Mouse (Mus musculus): ENCODE measurements at regions not wholly inside any gene's neighbourhood (a gene's known extent, or its start where the extent isn't known, plus 50 kb on each side); places are given as distances from the start of the nearest gene placed in this dataset.

- no peak for ATAC-seq (ENCODE audit: insufficient read depth, low FRiP score, low TSS enrichment)
- Histone ChIP-seq H3K4me1 (ENCODE audit: control insufficient read depth, insufficient read depth, low read length) (peaks cover 8% of the 10 kb centered on the region; the same call in 1 of the 2 replicates), H3K27me3 (ENCODE audit: control insufficient read depth, insufficient read depth, low read length) (no peaks in the 10 kb centered on the region), H3K4me3 (ENCODE audit: low read depth, low read length) (no peak overlapping the region), H3K27ac (ENCODE audit: low read depth, low read length) (no peak overlapping the region), H3K9me3 (ENCODE audit: control insufficient read depth, low read length) (no peaks in the 10 kb centered on the region), H3K36me3 (ENCODE audit: control insufficient read depth, insufficient read depth, low read length) (no peaks in the 10 kb centered on the region), H3K4me2 (ENCODE audit: low read depth) (no peak overlapping the region), H3K9ac (ENCODE audit: low read length) (no peak overlapping the region)
- no peak for DNase-seq (ENCODE audit: low spot score)
- WGBS = 88% methylated on average over 3 of the region's 3 CpGs
Measured at GRCm38 (mm10) chr12:25269878-25270277, 172.9 kb upstream of the Id2 start.

- H3K9ac ChIP-seq (ENCODE audit: low read length) = no peak overlapping the region
- H3K36me3 ChIP-seq (ENCODE audit: control insufficient read depth, insufficient read depth, low read length) = no peaks in the 10 kb centered on the region
- no peak overlapping the region for H3K27ac ChIP-seq (ENCODE audit: low read depth, low read length)
- no peak overlapping the region for H3K4me2 ChIP-seq (ENCODE audit: low read depth)
- no peak overlapping the region for H3K4me3 ChIP-seq (ENCODE audit: low read depth, low read length)
- H3K9me3 ChIP-seq (ENCODE audit: control insufficient read depth, low read length) = no peaks in the 10 kb centered on the region
- peaks cover 8% of the 10 kb centered on the region; the same call in 1 of the 2 replicates for H3K4me1 ChIP-seq (ENCODE audit: control insufficient read depth, insufficient read depth, low read length)
- H3K27me3 ChIP-seq (ENCODE audit: control insufficient read depth, insufficient read depth, low read length) = no peaks in the 10 kb centered on the region
- DNase-seq (ENCODE audit: low spot score) = no peak
- WGBS = 72% methylated on average over 18 of the region's 18 CpGs
- ATAC-seq (ENCODE audit: insufficient read depth, low FRiP score, low TSS enrichment) = no peak
Measured at GRCm38 (mm10) chr12:25268871-25269850, 172.2 kb upstream of the Id2 start.

- H3K4me2 ChIP-seq (ENCODE audit: low read depth) = no peak overlapping the region
- DNase-seq (ENCODE audit: low spot score) = no peak
- no peak overlapping the region for H3K4me3 ChIP-seq (ENCODE audit: low read depth, low read length)
- no peak for ATAC-seq (ENCODE audit: insufficient read depth, low FRiP score, low TSS enrichment)
- no peaks in the 10 kb centered on the region for H3K27me3 ChIP-seq (ENCODE audit: control insufficient read depth, insufficient read depth, low read length)
- H3K9me3 ChIP-seq (ENCODE audit: control insufficient read depth, low read length) = no peaks in the 10 kb centered on the region
- no peak overlapping the region for H3K9ac ChIP-seq (ENCODE audit: low read length)
- H3K4me1 ChIP-seq (ENCODE audit: control insufficient read depth, insufficient read depth, low read length) = peaks cover 8% of the 10 kb centered on the region; the same call in 1 of the 2 replicates
- 76% methylated on average over 7 of the region's 7 CpGs for WGBS
- no peak overlapping the region for H3K27ac ChIP-seq (ENCODE audit: low read depth, low read length)
- no peaks in the 10 kb centered on the region for H3K36me3 ChIP-seq (ENCODE audit: control insufficient read depth, insufficient read depth, low read length)
Measured at GRCm38 (mm10) chr12:25268323-25268722, 171.4 kb upstream of the Id2 start.

GRCm38 (mm10) chr12:25267572-25268115, 170.7 kb upstream of the Id2 start:
- no peak overlapping the region for H3K9ac ChIP-seq (ENCODE audit: low read length)
- H3K4me3 ChIP-seq (ENCODE audit: low read depth, low read length) = no peak overlapping the region
- 95% methylated on average over 13 of the region's 13 CpGs for WGBS
- H3K4me1 ChIP-seq (ENCODE audit: control insufficient read depth, insufficient read depth, low read length) = peaks cover 5% of the 10 kb centered on the region; the same call in 1 of the 2 replicates
- no peaks in the 10 kb centered on the region for H3K36me3 ChIP-seq (ENCODE audit: control insufficient read depth, insufficient read depth, low read length)
- no peaks in the 10 kb centered on the region for H3K9me3 ChIP-seq (ENCODE audit: control insufficient read depth, low read length)
- H3K27ac ChIP-seq (ENCODE audit: low read depth, low read length) = no peak overlapping the region
- H3K27me3 ChIP-seq (ENCODE audit: control insufficient read depth, insufficient read depth, low read length) = no peaks in the 10 kb centered on the region
- DNase-seq (ENCODE audit: low spot score) = no peak
- no peak for ATAC-seq (ENCODE audit: insufficient read depth, low FRiP score, low TSS enrichment)
- H3K4me2 ChIP-seq (ENCODE audit: low read depth) = no peak overlapping the region

- 68% methylated on average over 15 of the region's 17 CpGs for WGBS
- Histone ChIP-seq H3K36me3 (ENCODE audit: control insufficient read depth, insufficient read depth, low read length) (no peaks in the 10 kb centered on the region), H3K9ac (ENCODE audit: low read length) (no peak overlapping the region), H3K27ac (ENCODE audit: low read depth, low read length) (no peak overlapping the region), H3K4me2 (ENCODE audit: low read depth) (no peak overlapping the region), H3K4me3 (ENCODE audit: low read depth, low read length) (no peak overlapping the region), H3K4me1 (ENCODE audit: control insufficient read depth, insufficient read depth, low read length) (peaks cover 3% of the 10 kb centered on the region; the same call in 1 of the 2 replicates), H3K9me3 (ENCODE audit: control insufficient read depth, low read length) (no peaks in the 10 kb centered on the region), H3K27me3 (ENCODE audit: control insufficient read depth, insufficient read depth, low read length) (no peaks in the 10 kb centered on the region)
- DNase-seq (ENCODE audit: low spot score) (no peak), ATAC-seq (ENCODE audit: insufficient read depth, low FRiP score, low TSS enrichment) (no peak)
Measured at GRCm38 (mm10) chr12:25266701-25267571, 170.0 kb upstream of the Id2 start.

GRCm38 (mm10) chr12:25265560-25266525, 168.9 kb upstream of the Id2 start:
- H3K4me1 ChIP-seq (ENCODE audit: control insufficient read depth, insufficient read depth, low read length) = peaks cover 3% of the 10 kb centered on the region; the same call in 1 of the 2 replicates
- DNase-seq (ENCODE audit: low spot score) (no peak), ATAC-seq (ENCODE audit: insufficient read depth, low FRiP score, low TSS enrichment) (no peak)
- H3K9me3 ChIP-seq (ENCODE audit: control insufficient read depth, low read length) = no peaks in the 10 kb centered on the region
- H3K4me3 ChIP-seq (ENCODE audit: low read depth, low read length) = no peak overlapping the region
- 36% methylated on average over 11 of the region's 11 CpGs for WGBS
- H3K9ac ChIP-seq (ENCODE audit: low read length) = no peak overlapping the region
- H3K36me3 ChIP-seq (ENCODE audit: control insufficient read depth, insufficient read depth, low read length) = no peaks in the 10 kb centered on the region
- no peak overlapping the region for H3K27ac ChIP-seq (ENCODE audit: low read depth, low read length)
- H3K27me3 ChIP-seq (ENCODE audit: control insufficient read depth, insufficient read depth, low read length) = no peaks in the 10 kb centered on the region
- no peak overlapping the region for H3K4me2 ChIP-seq (ENCODE audit: low read depth)

GRCm38 (mm10) chr12:25265066-25265465, 168.1 kb upstream of the Id2 start:
- 47% methylated on average over 13 of the region's 13 CpGs for WGBS
- no peak overlapping the region for H3K4me2 ChIP-seq (ENCODE audit: low read depth)
- no peak overlapping the region for H3K27ac ChIP-seq (ENCODE audit: low read depth, low read length)
- H3K9ac ChIP-seq (ENCODE audit: low read length) = no peak overlapping the region
- DNase-seq (ENCODE audit: low spot score) (no peak), ATAC-seq (ENCODE audit: insufficient read depth, low FRiP score, low TSS enrichment) (no peak)
- peaks cover 3% of the 10 kb centered on the region; the same call in 1 of the 2 replicates for H3K4me1 ChIP-seq (ENCODE audit: control insufficient read depth, insufficient read depth, low read length)
- no peak overlapping the region for H3K4me3 ChIP-seq (ENCODE audit: low read depth, low read length)
- H3K9me3 ChIP-seq (ENCODE audit: control insufficient read depth, low read length) = no peaks in the 10 kb centered on the region
- H3K27me3 ChIP-seq (ENCODE audit: control insufficient read depth, insufficient read depth, low read length) = no peaks in the 10 kb centered on the region
- no peaks in the 10 kb centered on the region for H3K36me3 ChIP-seq (ENCODE audit: control insufficient read depth, insufficient read depth, low read length)
